Mouse (Mus musculus): Measurements from ENCODE around the gene Tmem235. TPM values are rescaled to one million over a fixed set of nuclear protein-coding genes. Genes with fewer than 3 reads are reported as not detected.
A peak's percentile ranks its signal among the peaks of the same experiment; 100 is the strongest.

The Tmem235 gene
- polyA plus RNA-seq, 1 experiment: not detected

- Histone ChIP-seq H3K4me2 (ENCODE audit: low read depth) (no peak overlapping the region), H3K4me3 (no peak overlapping the region), H3K79me2 (ENCODE audit: control insufficient read depth, insufficient read depth) (no peaks in the 10 kb centered on the region), H3ac (ENCODE audit: control insufficient read depth, insufficient read length) (no peak overlapping the region), H3K36me3 (ENCODE audit: control insufficient read depth, insufficient read depth) (no peaks in the 10 kb centered on the region), H3K27me3 (ENCODE audit: control insufficient read depth, insufficient read depth, insufficient read length) (no peaks in the 10 kb centered on the region)
- no peak for TF ChIP-seq MAX (IDR thresholded peaks at IDR 0.05; ENCODE audit: low read depth)
- no peak for TF ChIP-seq REST (IDR thresholded peaks at IDR 0.05; ENCODE audit: insufficient read depth, insufficient read length)
- TF ChIP-seq POLR2AphosphoS2 (IDR thresholded peaks at IDR 0.05; ENCODE audit: insufficient read length, low read depth): no peak
- TF ChIP-seq TCF3 (IDR thresholded peaks at IDR 0.05; ENCODE audit: insufficient read length, low read depth): no peak
- no peak for TF ChIP-seq USF1 (IDR thresholded peaks at IDR 0.05; ENCODE audit: low read depth)
- no peak for TF ChIP-seq CEBPB (IDR thresholded peaks at IDR 0.05; ENCODE audit: insufficient read depth, poor library complexity, severe bottlenecking)
- TF ChIP-seq MYOD1 (IDR thresholded peaks at IDR 0.05; ENCODE audit: control insufficient read depth in 1 of 3, insufficient read length in 2 of 3, low read depth in 2 of 3): no peak
- no peak for TF ChIP-seq TCF12 (IDR thresholded peaks at IDR 0.05; ENCODE audit: insufficient read depth, poor library complexity, severe bottlenecking)
- no peak for TF ChIP-seq SRF (IDR thresholded peaks at IDR 0.05; ENCODE audit: control insufficient read depth, insufficient read length, low read depth)
- TF ChIP-seq MYOG (IDR thresholded peaks at IDR 0.05; ENCODE audit: control insufficient read depth in 1 of 3, insufficient read depth in 1 of 3, insufficient read length in 2 of 3, low read depth in 2 of 3): no peak
- TF ChIP-seq E2F4 (IDR thresholded peaks at IDR 0.05; ENCODE audit: insufficient read depth): no peak
- TF ChIP-seq POLR2A (IDR thresholded peaks at IDR 0.05; ENCODE audit: insufficient read length, low read depth): no peak
Observed at GRCm38 (mm10) chr11:117904442-117904841, 43.9 kb downstream of the Tmem235 start.

- Histone ChIP-seq H3K4me3 (no peak overlapping the region), H3K36me3 (ENCODE audit: control insufficient read depth, insufficient read depth) (no peaks in the 10 kb centered on the region), H3K27me3 (ENCODE audit: control insufficient read depth, insufficient read depth, insufficient read length) (no peaks in the 10 kb centered on the region), H3K79me2 (ENCODE audit: control insufficient read depth, insufficient read depth) (no peaks in the 10 kb centered on the region), H3ac (ENCODE audit: control insufficient read depth, insufficient read length) (no peak overlapping the region), H3K4me2 (ENCODE audit: low read depth) (no peak overlapping the region)
- TF ChIP-seq E2F4 (IDR thresholded peaks at IDR 0.05; ENCODE audit: insufficient read depth) (no peak), REST (IDR thresholded peaks at IDR 0.05; ENCODE audit: insufficient read depth, insufficient read length) (no peak), USF1 (IDR thresholded peaks at IDR 0.05; ENCODE audit: low read depth) (no peak)
Observed at GRCm38 (mm10) chr11:117909337-117909736, 48.8 kb downstream of the Tmem235 start.

GRCm38 (mm10) chr11:117912684-117913352 lies 52.3 kb downstream of the Tmem235 start:
- H3K79me2 ChIP-seq (ENCODE audit: control insufficient read depth, insufficient read depth): no peaks in the 10 kb centered on the region
- no peaks in the 10 kb centered on the region for H3K27me3 ChIP-seq (ENCODE audit: control insufficient read depth, insufficient read depth, insufficient read length)
- H3K4me2 ChIP-seq (ENCODE audit: low read depth): no peak overlapping the region
- TF ChIP-seq CEBPB (IDR thresholded peaks at IDR 0.05; ENCODE audit: insufficient read depth, poor library complexity, severe bottlenecking) (no peak), REST (IDR thresholded peaks at IDR 0.05; ENCODE audit: insufficient read depth, insufficient read length) (no peak), POLR2AphosphoS2 (IDR thresholded peaks at IDR 0.05; ENCODE audit: insufficient read length, low read depth) (no peak), MYOG (IDR thresholded peaks at IDR 0.05; ENCODE audit: control insufficient read depth in 1 of 3, insufficient read depth in 1 of 3, insufficient read length in 2 of 3, low read depth in 2 of 3) (peak in 1 of 3 experiments; percentile 67), E2F4 (IDR thresholded peaks at IDR 0.05; ENCODE audit: insufficient read depth) (no peak), MYOD1 (IDR thresholded peaks at IDR 0.05; ENCODE audit: control insufficient read depth in 1 of 3, insufficient read length in 2 of 3, low read depth in 2 of 3) (peak in 1 of 3 experiments; percentile 35), TCF12 (IDR thresholded peaks at IDR 0.05; ENCODE audit: insufficient read depth, poor library complexity, severe bottlenecking) (no peak), SRF (IDR thresholded peaks at IDR 0.05; ENCODE audit: control insufficient read depth, insufficient read length, low read depth) (no peak), TCF3 (IDR thresholded peaks at IDR 0.05; ENCODE audit: insufficient read length, low read depth) (no peak), USF1 (IDR thresholded peaks at IDR 0.05; ENCODE audit: low read depth) (no peak), POLR2A (IDR thresholded peaks at IDR 0.05; ENCODE audit: insufficient read length, low read depth) (no peak), MAX (IDR thresholded peaks at IDR 0.05; ENCODE audit: low read depth) (no peak)
- no peak overlapping the region for H3K4me3 ChIP-seq
- H3K36me3 ChIP-seq (ENCODE audit: control insufficient read depth, insufficient read depth): no peaks in the 10 kb centered on the region
- H3ac ChIP-seq (ENCODE audit: control insufficient read depth, insufficient read length): no peak overlapping the region

- no peaks in the 10 kb centered on the region for H3K27me3 ChIP-seq (ENCODE audit: control insufficient read depth, insufficient read depth, insufficient read length)
- no peaks in the 10 kb centered on the region for H3K36me3 ChIP-seq (ENCODE audit: control insufficient read depth, insufficient read depth)
- no peaks in the 10 kb centered on the region for H3K79me2 ChIP-seq (ENCODE audit: control insufficient read depth, insufficient read depth)
- no peak overlapping the region for H3ac ChIP-seq (ENCODE audit: control insufficient read depth, insufficient read length)
- no peak overlapping the region for H3K4me2 ChIP-seq (ENCODE audit: low read depth)
- H3K4me3 ChIP-seq: no peak overlapping the region
- no peak for TF ChIP-seq SRF (IDR thresholded peaks at IDR 0.05; ENCODE audit: control insufficient read depth, insufficient read length, low read depth)
- peak in 1 of 3 experiments; percentile 55 for TF ChIP-seq MYOD1 (IDR thresholded peaks at IDR 0.05; ENCODE audit: control insufficient read depth in 1 of 3, insufficient read length in 2 of 3, low read depth in 2 of 3)
- no peak for TF ChIP-seq TCF3 (IDR thresholded peaks at IDR 0.05; ENCODE audit: insufficient read length, low read depth)
- peak in 1 of 3 experiments; percentile 49 for TF ChIP-seq MYOG (IDR thresholded peaks at IDR 0.05; ENCODE audit: control insufficient read depth in 1 of 3, insufficient read depth in 1 of 3, insufficient read length in 2 of 3, low read depth in 2 of 3)
- peak; percentile 36 for TF ChIP-seq USF1 (IDR thresholded peaks at IDR 0.05; ENCODE audit: low read depth)
Observed at GRCm38 (mm10) chr11:117914531-117914930, 54.0 kb downstream of the Tmem235 start.

Other genes starting within 250 kb of the Tmem235 start
- gene Tnrc6c, start 206.5 kb upstream of the Tmem235 start, polyA plus RNA-seq (2012; fragmentation: generic; extraction: Trizol): 7.4 TPM
- 0.19 TPM for gene Tmc8, start 78.7 kb upstream of the Tmem235 start, polyA plus RNA-seq (2012; fragmentation: generic; extraction: Trizol)
- 51.9 TPM for gene Tmc6, start 78.6 kb upstream of the Tmem235 start, polyA plus RNA-seq (2012; fragmentation: generic; extraction: Trizol)
- not detected for gene 6030468B19Rik, start 63.1 kb upstream of the Tmem235 start, polyA plus RNA-seq (2012; fragmentation: generic; extraction: Trizol)
- gene Gm20708, start 51.1 kb upstream of the Tmem235 start, polyA plus RNA-seq (2012; fragmentation: generic; extraction: Trizol): 0.35 TPM
- 109 TPM for gene Syngr2, start 51.1 kb upstream of the Tmem235 start, polyA plus RNA-seq (2012; fragmentation: generic; extraction: Trizol)
- 6.1 TPM for gene Afmid, start 34.8 kb upstream of the Tmem235 start, polyA plus RNA-seq (2012; fragmentation: generic; extraction: Trizol)
- 52.8 TPM for gene Tk1, start 34.7 kb upstream of the Tmem235 start, polyA plus RNA-seq (2012; fragmentation: generic; extraction: Trizol)
- gene Birc5, start 11.5 kb upstream of the Tmem235 start, polyA plus RNA-seq (2012; fragmentation: generic; extraction: Trizol): 60.7 TPM
- 2.5 TPM for gene Tha1, start 12.7 kb downstream of the Tmem235 start, polyA plus RNA-seq (2012; fragmentation: generic; extraction: Trizol)
- gene Socs3, start 109.3 kb downstream of the Tmem235 start, polyA plus RNA-seq (2012; fragmentation: generic; extraction: Trizol): 27.3 TPM
- gene Pgs1, start 125.5 kb downstream of the Tmem235 start, polyA plus RNA-seq (2012; fragmentation: generic; extraction: Trizol): 61.6 TPM

Measured in myocyte (in vitro differentiated cells).